Mouse (Mus musculus) hindlimb bud, embryonic 11.5 days (tissue): ENCODE data around the gene Fam186b.

Experiments
- DNase-seq: peaks from one replicate; pipeline ENCODE4 v3.0.0-alpha.2; 2012; ENCODE audit warnings: low read depth, low spot score; ENCODE audit errors: extremely low spot score

The Fam186b gene

DNA sequence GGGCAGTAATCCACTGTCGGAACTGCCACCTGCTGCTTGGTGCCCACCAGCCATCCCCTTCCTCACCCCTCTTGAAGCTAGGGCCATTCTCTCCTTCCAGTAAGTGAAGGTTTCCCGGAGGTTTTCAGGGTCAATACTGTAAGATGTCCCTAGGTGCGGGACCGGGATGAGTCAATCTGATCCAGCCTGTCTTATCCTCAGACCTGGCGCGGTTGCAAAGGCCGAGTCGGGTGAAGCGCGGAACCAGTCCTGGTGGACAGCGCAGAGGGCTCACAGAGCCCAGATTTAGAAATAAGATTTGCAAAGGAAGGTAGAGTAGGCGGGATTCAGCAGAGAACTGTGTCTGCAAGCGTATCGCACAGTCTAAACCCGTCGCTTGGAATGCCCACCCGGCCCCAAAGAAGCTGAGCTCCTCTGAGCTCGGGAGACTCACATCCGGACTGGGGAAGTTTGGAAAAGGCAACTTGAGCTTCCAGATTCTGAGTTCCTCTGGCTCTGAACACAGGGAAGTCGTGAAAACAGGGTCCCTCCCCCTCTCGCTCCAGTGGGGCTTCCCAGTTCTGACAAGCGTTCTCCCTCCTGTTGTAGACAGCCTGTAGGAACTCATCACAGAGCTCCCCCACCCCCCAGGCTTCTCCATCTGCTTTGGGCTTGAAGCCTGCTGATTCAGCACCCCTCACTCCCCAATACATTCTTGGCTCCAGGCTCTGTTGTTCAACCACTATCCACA lies 70.4 kb downstream of the Fam186b start:
- no peak for DNase-seq

- DNase-seq, result no peak
These were observed 71.3 kb downstream of the Fam186b start, which contains the start of gene Kcnh3 for GRCm38 (mm10) chr15:99224208-99224911. Kcnh3 (plus strand) TSS chr15:99224861.

DNA sequence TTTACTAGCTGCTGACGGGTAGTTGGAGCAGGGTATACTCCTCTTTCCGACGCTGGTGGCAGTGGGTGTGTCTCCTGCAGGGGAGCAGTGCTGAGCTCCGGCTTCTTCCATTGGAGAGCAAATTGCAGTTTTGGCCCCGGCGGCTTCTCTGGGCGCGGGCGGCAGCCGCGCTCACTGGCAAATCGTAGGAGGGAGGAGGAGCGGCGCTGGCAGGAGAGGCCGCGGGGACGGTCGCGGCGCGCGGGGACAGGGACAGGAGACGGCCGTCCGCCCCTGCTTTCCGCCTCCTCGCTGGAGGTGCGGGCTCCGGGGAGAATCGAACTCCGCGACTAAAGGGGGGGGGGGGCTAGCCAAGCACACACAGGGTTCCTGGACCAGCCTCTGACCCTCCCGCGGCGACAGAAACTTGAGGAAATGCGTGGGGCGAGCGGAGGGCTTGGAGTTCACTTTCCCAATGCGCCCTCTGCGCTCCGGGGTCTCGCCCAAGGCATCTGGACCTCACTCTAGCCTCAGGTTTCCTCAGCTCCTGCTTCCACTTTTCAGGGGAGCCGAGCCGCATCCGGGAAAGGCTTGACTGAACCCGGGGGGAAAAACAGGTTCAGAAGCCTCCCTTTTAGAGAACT lies 72.0 kb downstream of the Fam186b start:
- DNase-seq, result no peak

- DNase-seq, result no peak
These were observed 72.7 kb downstream of the Fam186b start for GRCm38 (mm10) chr15:99222794-99223584.

DNA sequence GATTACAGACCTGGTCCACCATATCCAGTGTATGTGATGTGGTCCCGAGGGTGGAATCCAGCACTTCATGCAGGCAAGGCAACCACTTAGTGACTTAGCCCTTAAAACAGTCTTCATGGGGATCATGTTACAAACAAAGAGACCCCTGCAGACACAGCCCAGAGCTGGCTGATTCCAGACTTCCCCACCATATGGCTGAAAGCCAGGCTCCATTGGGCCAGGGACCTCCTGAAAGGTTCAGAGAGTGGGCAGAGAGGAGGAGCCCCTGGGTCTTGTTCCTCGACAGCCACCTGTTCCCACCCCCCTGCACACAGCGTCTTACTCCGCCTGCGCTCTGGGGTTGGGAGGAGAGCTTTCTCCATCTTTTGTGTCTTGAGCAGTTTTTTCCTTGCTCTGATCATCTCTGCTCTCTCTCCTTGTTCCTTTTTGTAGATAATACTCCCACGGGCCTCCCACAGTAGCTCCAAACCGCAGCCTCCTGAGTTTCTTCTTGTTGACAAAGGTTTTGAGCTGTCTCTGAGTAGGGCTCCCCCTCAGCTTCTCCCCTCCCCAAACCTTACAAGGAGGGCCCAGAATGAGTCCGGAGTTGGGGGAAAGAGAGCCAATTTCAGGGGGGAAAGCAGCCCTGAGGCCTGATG lies 74.3 kb downstream of the Fam186b start:
- DNase-seq, result peak; percentile 33
